Mouse (Mus musculus): Measurements from ENCODE around the gene Trpv4.

DNA sequence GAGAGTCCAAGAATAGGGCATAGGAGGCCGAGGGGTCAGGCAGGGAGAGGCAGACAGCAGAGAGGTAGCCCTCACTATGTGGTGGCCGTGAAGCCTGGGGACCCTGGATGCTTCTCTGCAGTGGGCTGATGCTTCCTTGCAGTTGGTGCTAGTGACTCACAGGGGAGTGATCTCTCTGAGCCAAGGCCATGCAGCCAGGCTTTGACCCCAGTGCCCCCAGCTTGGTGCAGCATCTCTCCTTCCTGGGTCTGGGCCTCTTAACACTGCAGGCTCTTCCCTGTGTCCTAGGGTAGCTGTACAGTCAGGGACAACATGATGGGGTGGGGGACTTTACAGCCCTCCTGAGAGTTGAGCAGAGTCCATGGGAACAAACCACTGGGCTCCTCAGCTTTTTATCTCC lies 68.8 kb downstream of the Trpv4 start:
- TF ChIP-seq CTCF (IDR thresholded peaks at IDR 0.05; ENCODE audit: low read depth, low read length) (no peak), POLR2A (IDR thresholded peaks at IDR 0.05; ENCODE audit: borderline replicate concordance, low read depth, low read length) (no peak)

Data from bone marrow macrophage, adult 2 months (primary cell).